In the genomic region with DNA sequence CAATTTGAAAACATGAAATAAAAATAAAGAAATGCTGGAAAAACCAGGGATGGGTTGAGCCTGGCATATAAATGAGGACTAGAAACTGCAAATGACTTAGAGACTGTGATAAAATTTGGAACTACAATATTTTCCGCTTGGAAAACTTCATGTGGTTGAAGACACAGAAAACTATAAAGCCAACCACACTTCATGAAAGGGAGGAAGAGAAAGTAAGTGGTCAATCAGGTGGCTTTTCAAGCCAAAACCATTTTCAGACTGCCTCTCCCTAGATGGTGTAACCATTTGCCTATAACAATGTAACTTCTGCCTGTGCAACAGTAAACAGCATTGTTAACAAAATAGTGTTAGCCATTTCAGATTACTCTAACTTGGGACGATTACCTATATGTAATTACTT, we compare ENCODE assay signal across 17 mouse cellular contexts.
"Had no signal": no experiment of that assay in that cellular context is flagged by ENCODE, and none has a peak within 500 bp of the region (broad histone marks: within the 10 kb centered on the region; RNA-seq: fewer than 3 reads in every experiment).

No protein-coding gene starts in this region.

- ATAC-seq: liver, postnatal 0 days; lung, postnatal 0 days; midbrain, embryonic 13.5 days had no signal

- H3K27me3 ChIP-seq: liver, embryonic 15.5 days; lung, embryonic 15.5 days; megakaryocyte, embryonic 14.5 days; midbrain, embryonic 13.5 days; midbrain, embryonic 15.5 days; neural tube, embryonic 12.5 days; stomach, embryonic 15.5 days had no signal

- DNase-seq: liver, postnatal 0 days; lung, adult 2 months; lung, postnatal 14 days; lung, postnatal 36 days; right cerebral cortex, postnatal 25 days; right cerebral cortex, postnatal 4 days; spleen, adult 18-20 months; thymus, adult 2 months; thymus, postnatal 36 days had no signal

- H3K36me3 ChIP-seq: liver, embryonic 15.5 days; lung, embryonic 15.5 days; midbrain, embryonic 13.5 days; midbrain, embryonic 15.5 days; neural tube, embryonic 12.5 days; stomach, embryonic 15.5 days had no signal
